Mouse (Mus musculus) lung, postnatal 14 days (tissue): Measurements from ENCODE around the gene Ypel2.
"Not testable (repeated sequence)": the region's sequence is repeated elsewhere in the genome, so short reads cannot be mapped to it uniquely, and the experiment has no call there.

Experiments used
- DNase-seq: peaks from one replicate; pipeline ENCODE4 v3.0.0; 2021

Gene Ypel2

DNA sequence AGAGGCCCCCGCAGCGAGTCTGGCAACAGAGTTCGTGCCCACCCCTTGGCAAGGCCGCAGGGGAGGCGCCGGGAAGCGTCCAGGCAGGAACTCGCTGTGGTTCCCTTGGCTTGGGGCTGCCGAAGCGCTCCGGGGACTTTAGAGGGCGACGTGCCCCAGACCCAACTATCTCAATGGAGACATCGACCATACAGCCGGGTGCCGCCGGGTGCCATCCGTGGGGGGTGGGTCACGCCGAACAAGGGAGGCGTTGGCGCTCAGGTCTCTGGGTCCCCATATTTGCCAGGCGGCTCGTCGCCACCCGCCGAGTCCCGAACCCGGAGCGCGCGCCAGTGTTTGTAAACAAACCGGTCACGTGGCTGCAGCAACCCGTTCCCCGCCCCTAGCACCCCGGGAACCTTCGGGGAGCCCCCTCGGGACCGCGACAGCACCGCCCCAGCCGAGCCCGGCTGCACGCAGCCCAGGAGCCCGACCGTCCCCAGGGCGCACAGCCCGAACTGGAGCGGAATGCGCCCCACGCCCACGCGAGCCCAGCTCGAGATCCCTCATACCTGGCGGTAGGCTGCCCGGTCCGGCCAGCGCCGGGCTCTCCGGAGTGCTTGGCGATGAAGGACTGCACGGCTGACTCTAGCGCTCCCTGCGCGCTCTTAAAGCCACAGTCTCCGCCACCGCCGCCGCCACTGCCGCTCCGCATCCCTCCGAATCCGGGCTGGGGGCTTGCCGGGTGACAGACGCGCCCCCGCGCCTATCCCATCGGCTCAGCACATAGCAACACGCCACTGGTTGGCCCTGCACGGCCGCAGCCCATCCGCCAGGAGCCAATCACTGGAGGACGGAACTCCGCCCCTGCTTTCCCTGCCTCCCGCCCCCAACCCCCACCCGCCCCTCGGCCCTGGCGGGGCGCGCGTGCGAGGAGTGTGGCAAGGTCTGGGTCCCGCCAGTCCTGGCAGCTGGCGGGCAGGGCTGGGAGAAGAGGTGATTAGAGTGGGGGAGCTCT lies at the start of gene Ypel2:
Ypel2 (minus strand) TSS at position 667 of the 997 bp plus-strand sequence.
- peak; percentile 95 for DNase-seq

DNA sequence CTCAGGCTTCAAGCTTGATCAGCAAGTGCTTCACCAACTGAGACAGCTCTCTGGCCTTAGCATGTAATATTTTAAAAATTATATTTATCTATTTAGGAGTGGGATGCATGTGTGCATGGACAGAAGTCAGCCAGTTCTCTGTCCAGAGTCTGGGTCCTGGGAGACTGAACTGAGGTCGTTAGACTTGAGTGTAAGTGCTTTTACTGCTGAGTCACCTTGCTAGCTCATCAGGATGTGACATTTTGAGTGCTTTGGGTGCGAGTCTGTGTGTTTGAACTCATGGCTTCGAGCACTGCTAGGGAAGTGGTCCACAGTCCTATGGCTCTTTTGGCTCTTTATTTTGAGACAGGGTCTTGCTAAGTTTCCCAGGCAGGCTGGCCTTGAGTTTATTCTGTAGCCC lies 49.5 kb upstream of the Ypel2 start:
- no peak for DNase-seq

DNA sequence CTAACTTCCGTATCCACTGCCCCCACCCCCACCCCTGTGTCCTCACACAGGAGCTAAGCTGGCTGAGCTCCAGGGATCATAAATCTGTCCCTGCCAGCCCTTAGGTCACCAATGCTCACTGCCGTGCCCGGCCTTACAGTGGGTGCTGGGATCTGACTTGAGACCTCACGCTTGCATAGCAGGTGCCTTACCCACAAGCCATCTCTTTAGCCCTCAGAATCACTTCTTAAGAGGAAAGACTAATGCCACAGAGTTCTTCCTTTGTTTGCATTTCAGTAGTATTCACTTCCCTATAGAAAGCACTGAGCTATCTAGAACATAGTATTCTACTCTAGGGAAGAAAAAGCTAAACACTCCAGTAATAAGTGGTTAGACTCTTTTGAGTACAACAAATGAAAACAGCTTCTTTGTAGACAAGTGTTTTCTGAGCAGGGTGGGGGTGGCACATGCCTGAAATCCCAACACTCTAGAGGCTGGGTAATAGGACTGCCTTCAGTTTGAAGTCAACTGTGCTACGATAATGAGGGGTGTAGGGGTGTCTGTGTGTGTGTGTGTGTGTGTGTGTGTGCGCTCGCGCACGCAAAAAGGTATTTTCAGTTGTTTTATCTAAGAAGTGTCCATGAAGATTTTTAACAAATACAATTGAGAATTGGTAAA lies 45.9 kb upstream of the Ypel2 start:
- DNase-seq = peak; percentile 64

DNA sequence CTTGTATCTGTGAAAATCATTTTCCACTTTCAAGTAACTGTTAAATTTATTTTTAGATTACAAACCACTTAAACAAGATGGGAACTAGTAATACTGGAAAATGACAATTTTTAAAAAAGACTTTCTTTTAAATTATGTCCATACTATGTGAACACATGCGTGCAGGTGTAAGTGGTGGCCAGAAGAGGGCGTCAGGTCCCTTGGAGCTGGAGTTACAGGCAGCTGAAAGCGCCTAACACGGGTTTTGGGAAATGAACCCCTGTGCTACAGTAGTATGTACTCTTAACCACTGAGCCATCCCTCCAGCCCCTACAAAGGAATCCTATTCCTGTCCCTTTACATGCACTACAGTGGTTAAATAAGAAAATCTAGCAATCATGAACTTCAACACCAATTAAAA lies 42.7 kb upstream of the Ypel2 start:
- no peak for DNase-seq

DNA sequence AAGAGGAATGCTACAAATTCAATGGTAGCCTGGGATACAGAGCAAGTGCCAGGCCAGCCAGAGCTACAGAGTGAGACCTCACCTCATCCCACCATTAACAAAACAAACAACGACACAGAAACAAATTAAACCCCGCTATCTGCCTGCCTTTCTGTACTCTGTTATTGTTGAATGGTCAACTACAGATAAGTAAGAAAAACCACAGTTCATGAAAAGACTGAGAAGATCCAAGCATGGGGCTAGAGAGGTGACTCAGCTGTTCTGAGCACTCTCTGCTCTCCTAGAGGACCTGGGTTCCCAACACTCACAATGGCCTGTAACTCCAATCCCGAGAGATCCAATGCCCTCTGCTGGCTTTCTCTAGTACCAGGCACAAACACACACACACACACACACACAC lies 34.7 kb upstream of the Ypel2 start:
- no peak for DNase-seq

DNA sequence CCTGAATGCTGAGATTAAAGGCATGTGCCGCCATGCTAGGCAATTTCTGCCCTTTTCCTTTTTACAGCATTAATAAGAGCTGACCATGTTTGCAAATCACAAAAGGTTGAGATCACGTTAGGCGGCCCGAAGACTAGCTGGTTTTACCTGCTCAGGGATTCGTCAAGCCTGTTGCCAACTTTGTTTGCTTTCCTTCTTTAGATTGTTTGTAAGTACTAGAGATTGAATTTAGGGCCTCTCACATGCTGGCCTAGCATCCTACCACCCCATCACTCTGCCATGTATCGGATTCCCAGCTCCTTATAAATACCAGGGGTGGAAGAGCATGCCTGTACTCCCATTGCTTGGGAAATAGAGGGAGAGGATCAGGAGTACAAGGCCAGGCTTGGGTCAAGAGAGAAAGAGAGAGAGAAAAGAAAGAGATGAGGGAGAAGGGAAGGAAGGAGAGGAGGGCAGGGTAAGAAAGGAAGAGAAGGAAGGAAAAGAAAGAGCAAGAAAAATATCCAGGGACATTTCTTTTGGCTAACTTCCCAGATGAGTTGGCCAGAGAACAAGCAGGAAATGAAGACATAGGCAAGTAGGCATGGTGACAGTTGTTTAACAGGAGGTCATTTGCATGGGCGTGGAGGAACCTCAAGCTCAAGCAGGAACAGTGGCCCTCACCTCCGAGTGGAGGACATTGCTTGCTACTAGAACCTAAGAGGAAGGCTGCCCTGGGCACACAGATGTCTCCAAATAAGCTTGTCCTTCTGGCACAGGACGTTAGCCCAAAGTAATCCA lies 32.8 kb upstream of the Ypel2 start:
- peak; percentile 54 for DNase-seq

DNA sequence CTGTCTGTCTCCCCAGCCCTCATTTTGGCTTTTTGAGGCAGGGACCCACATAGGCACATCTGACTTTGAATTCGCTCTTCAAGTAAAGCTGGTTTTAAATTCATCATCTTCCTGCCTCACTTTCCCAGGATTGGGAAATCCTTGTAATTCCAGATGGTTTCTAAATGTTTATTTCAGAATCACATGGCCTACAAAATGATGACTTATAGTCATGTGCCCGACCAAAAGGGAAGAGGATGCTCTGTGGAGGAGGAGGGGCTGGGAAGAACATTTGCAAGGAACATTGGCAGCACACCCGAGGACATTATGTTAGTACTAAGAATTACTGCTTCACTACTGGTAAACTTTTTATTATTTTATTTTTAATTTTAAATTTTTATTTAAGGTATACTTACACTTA lies 31.8 kb upstream of the Ypel2 start:
- DNase-seq = no peak

DNA sequence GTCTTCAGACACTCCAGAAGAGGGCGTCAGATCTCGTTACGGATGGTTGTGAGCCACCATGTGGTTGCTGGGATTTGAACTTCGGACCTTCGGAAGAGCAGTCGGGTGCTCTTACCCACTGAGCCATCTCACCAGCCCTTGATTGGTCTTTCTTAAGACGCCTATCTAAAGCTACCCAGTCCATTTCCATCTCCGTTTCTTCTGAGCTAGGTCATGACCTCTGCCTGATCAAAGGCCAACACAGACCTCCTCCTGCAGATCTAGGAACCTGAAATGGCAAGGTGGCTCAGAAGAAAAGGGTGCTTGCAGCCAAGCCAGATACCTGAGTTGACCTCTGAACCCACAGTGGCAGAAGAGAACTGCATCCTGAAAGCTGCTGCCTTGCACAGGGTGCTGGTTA lies 29.7 kb upstream of the Ypel2 start:
- DNase-seq = not testable (repeated sequence)

DNA sequence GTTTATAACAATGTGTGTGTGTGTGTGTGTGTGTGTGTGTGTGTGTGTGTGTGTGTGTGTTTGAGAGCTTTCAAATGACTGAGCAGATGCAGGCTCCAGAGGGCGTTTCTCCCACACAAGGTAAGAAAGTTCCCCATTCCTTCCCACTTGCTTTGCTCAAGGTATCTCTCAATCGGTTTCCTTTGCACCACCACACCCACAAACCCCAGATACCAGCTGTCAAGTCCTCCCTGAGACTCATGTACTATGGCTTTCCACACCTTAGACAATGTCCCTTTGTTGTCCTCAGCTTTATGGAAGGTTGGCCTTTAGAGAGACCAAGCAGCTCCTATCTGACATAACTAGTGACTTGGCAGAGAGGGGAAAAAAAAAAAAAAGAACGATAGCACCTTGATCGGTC lies 29.3 kb upstream of the Ypel2 start:
- no peak for DNase-seq

DNA sequence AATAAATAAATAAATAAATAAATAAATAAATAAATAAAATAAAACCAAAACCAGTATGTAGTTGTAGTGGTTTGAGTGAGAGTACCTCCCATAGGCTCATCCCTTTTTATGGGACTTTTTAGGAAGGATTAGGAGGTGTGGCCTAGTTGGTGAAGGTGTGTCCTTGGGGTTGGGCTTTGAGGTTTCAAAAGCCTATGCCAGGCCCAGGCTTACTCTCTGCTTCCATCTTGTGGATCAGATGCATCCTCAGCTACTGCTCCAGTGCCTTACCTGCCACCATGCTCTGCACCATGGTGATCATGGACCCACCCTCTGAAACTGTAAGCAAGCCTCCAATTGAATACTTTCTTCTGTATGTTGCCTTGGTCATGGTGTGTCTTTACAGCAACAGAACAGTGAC lies 28.0 kb upstream of the Ypel2 start:
- DNase-seq = no peak

DNA sequence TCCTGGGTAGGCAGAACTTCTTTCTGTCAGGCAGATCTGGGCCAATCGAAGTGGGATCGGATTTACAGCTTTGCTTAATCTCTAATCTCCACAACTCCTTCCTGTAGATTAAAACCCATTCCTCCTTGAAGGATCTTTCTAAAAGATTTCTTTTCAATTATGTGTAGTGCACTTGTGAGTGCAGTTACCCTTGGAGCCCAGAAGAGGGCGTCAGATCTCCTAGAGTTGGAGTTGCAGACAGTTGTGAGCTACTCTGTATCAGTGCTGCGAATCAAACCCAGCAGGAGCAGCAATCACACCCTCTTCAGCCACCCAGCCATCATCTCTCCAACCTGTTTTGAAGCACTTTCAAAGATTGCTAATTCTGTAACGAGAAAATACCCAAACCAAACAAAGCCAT lies 26.9 kb upstream of the Ypel2 start:
- DNase-seq = no peak

DNA sequence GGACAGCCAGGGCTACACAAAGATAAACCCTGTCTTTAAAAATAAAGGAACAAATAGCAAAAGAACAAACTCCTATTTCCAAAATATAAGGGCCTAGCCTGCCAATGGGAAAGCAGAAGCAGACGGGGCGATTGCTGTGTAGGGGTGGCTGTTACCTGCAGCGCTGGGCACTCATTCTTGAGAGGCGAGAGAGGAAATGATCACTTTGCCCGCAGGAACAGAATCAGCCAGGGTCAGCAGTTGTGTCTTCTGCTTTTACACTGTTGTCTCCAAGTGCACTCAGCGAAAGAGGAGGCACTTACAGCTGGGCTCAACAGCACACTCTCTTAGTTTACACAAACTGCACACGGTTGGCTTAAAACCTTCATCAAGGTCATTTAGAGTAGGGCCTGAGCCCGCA lies 25.9 kb upstream of the Ypel2 start:
- DNase-seq = no peak

DNA sequence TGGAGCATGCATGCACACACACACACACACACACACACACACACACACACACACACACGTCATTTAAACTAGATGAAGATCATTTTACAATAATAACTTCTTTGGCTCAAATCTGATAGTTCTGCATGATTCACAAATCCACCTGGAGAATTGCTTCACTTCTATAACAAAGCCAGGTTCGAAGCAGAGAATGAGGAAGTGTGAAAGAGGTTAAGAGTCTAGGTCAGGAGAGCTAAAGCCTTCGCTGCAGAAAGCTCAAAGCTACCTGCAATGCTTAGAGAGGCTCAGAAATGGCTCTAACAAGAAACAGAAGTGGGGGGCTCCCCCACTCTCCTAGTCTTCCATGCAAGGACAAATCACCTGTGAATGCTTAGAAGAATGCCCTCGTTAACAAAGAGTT lies 24.6 kb upstream of the Ypel2 start:
- DNase-seq = no peak

DNA sequence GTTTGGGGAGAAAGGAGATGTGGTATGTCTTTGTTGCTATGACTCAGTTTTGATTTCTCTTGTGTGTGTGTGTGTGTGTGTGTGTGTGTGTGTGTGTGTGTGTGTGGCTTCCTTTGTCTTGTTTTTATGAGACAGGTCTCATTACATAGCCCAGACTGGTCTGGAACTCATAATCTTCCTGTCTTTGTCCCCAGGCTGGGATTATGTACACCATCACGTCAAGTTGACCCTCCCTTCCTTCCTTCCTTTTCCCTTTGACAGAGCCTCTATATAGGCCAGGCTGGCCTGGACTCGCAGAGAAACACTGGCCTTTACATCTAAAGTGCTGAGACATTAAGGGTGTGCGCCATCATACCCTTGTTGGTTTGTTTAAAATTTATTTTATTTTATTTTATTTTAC lies 22.2 kb upstream of the Ypel2 start:
- DNase-seq = no peak

DNA sequence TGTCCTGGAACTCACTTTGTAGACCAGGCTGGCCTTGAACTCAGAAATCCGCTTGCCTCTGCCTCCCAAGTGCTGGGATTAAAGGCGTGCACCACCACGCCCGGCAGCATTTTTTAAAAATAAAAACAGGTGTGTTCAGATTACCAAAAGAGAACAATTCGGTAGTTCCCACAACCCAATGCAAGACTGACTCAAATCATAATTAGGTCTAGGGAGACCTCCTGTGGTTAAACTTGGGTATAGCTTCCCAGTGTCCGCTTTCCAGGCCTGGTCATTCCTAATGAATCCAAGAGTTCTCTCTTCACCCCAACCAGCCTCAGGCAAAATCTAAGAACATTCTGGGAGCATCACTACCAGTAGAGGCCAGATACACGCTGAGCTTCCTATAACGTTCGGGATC lies 17.0 kb upstream of the Ypel2 start:
- DNase-seq = peak; percentile 69

DNA sequence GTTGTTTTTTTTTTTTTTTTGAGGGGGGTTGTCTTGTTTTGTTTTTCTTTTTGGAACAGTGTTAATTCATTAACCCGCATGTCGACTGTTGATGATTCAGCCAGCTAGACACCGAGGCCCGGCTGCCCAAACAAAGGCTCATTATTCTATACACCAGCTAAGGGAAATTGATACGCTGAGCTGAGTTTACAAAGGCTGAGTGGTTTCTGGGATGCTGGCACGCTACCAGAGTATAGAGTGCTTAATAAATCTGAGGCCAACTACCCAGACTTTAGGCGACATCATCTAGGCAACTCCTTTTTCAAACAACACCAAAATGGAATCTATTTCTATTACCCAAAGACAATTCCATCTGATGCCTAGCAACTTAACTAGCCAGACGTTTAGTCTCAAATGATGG lies 13.9 kb upstream of the Ypel2 start:
- DNase-seq = no peak

DNA sequence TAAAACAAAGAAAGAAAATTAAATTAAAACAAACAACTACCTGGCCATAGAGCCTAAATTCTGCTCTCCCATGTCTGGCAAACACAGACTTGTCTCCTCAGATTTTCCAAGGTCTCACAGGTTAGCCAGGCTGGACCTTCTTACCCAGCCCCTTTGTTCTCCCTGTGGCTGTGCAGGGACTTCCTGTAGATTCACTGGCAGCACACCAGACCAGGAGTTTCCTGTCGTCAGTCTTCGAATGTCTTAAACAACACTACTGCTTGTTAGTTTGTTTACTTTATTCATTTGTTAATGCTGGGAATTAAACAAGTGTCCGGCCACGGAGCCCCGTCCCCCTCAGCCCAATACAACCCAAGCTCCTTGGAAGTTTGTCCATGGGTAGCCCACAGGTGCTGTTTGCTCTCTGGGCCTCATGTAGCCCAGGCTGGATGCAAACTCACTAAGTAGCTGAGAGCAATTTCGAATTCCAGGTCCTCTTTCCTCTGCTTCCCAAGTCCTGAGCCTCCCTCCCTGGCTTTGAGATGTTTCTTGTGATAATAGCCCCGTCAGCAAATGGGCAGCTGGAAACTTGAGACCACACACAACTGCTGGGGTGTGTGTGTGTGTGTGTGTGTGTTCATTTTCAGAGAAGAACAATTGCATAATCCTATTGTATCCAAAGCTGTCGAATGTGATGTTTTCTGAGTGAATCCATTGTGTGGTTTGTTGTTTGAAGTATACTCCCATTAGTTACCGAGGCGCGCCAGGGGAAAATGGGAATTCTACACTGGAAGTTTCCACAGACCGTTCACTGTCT lies 11.7 kb upstream of the Ypel2 start:
- peak; percentile 40 for DNase-seq

DNA sequence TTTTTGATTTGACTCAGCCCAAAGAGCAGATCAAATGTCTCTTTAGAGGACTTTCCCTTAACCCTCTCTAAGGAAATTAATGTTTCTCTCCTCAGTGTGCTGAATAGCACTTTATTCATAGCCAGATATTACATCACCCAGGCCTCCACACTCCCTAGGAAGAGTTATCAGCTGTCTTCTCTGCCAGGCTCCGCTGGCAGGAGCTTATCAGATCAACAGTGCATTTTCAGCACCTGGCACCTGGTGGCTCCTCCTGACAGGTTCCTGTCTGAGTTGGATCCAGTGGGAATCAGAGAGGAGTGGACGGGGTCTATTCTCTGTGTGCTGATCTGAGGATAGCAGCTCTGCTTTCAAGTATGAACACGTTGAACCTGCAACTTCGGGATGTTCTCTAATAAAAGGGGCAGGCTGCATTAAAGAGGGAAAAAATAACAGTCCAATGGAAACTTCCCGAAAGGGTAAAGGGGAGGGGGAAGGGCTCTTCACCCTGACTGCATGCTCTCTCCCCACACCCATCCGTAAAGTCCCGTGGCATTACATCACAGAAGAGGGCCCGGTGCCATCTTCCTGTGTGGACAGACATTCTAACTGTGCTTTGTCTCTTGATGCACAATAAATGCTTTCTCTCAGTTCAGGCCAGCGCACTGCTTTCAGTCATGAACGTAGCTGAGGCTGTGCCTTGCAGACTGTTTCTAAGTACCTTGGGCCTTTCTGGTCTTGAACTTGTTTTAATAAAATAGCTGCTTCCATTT lies 8.7 kb upstream of the Ypel2 start:
- DNase-seq = peak; percentile 47

DNA sequence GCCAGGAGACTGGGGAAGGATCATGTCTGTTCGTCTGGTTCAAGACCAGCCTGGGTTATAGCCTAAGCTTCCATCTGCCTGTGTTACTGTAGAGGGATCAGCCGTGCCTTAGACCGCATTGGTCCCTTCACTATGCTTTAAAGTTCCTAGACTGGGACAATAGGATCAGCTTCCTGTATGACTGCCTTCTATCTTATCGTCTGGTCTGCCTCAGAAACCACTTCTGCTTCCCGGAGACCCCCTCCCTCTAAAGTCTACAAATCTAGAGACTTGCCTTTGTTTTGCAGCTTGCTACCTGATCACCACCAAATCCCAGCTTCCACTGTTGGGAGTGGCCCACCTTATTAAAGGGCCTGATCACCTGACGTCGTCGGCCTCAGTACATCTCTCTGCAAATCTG lies 7.7 kb upstream of the Ypel2 start:
- DNase-seq = no peak

DNA sequence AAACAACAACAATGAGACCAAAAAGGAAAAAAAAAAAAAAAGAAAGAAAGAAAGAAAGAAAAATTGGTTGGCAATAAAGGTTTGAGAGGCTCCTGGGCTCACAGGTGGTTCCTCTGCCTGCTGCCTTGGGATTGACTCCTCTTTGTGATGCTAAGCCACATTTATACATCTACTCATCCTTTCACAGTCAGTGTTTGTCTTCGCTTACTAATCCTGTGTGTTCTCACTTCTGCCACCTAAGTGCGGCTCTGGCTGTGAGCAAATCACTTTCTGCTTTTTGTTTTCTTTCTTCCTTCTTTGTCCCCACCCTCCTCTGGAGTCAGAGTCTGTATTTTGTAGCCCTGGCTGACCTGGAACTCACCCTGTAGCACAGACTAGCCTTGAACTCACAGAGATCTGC lies 2.8 kb upstream of the Ypel2 start:
- no peak for DNase-seq

DNA sequence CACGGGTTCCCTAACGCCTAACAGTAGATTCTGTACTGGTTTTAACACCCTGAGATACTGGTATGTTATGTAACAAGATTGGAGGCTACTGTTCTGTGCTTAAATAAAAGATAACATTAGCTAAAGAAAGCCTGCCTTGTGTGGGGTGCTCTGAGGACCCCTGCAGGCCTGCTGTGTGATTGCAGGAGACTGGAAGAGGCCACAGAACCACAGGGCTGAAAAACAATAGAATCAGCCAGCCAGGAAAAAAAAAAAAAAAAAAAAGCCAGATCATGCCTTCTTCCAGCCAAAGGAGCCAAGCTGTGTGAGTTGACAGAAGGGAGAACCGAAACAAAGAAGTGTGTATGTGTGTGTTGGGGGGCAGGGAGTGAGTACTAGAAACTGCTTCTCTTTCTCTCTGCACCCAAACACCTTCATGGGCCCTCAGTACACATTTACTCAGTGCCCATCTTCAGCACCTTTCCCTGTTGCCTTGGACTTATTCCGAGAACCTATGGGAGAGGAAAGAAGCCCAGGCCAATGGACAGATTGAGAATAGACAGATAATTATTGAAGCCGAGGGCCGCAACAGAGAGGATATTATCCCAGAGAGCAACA lies 2.2 kb upstream of the Ypel2 start:
- DNase-seq = peak; percentile 62
